Mouse (Mus musculus) heart, postnatal 10 days (tissue): Measurements from ENCODE around the gene Ypel5. TPM values are rescaled to one million over a fixed set of nuclear protein-coding genes. Genes with fewer than 3 reads are reported as not detected.
A peak's percentile ranks its signal among the peaks of the same experiment; 100 is the strongest.

Source experiments
- DNase-seq, 2 experiments: peaks; one replicate each; pipeline ENCODE4 v3.0.0; 2021
- intact Hi-C: fragments of 180-260 bp; cut with DNase I; formaldehyde crosslinking; loops from one replicate; pipeline ENCODE4 v1.15.1; 2025
- total RNA-seq, 2 experiments: library from RNA; stranded (reverse); gene quantifications; 2 replicates each; pipeline ENCODE4 v1.2.3; 2021

Gene Ypel5
- total RNA-seq, 2 experiments from 2014 or later = 38.4 to 46.2 TPM

GRCm38 (mm10) chr17:72837824-72838474 is 1.7 kb downstream of the Ypel5 start:
- DNase-seq = peak; percentile 21 to 30
- intact Hi-C loops = no loop called here

GRCm38 (mm10) chr17:72839000-72839399 is 2.7 kb downstream of the Ypel5 start:
- DNase-seq = no peak
- intact Hi-C loops = no loop called here

GRCm38 (mm10) chr17:72844393-72844792 is 8.1 kb downstream of the Ypel5 start:
- intact Hi-C loops = no loop called here
- DNase-seq = no peak

GRCm38 (mm10) chr17:72844949-72845490 is 8.8 kb downstream of the Ypel5 start:
- intact Hi-C loops = no loop called here
- no peak for DNase-seq

GRCm38 (mm10) chr17:72845521-72845920 is 9.3 kb downstream of the Ypel5 start:
- intact Hi-C loops = no loop called here
- no peak for DNase-seq

- DNase-seq = no peak
- intact Hi-C loops = loop anchor here (5.0 to 10.0 kb wide), 2 partner anchors 887 to 1030 kb away; no protein-coding TSS in a partner anchor
These were observed 19.0 kb downstream of the Ypel5 start for GRCm38 (mm10) chr17:72855298-72855697.

- intact Hi-C loops = loop anchor here (1.0 to 10.0 kb wide), 4 partner anchors 337 to 1027 kb away; no protein-coding TSS in a partner anchor
- peak; percentile 73 to 84 for DNase-seq
These were observed 21.7 kb downstream of the Ypel5 start for GRCm38 (mm10) chr17:72857677-72858633.

GRCm38 (mm10) chr17:72863226-72863625 is 27.0 kb downstream of the Ypel5 start:
- intact Hi-C loops = no loop called here
- DNase-seq = no peak

- DNase-seq = no peak
- intact Hi-C loops = no loop called here
These were observed 30.5 kb downstream of the Ypel5 start for GRCm38 (mm10) chr17:72866624-72867245.

- DNase-seq = no peak
- intact Hi-C loops = no loop called here
These were observed 31.9 kb downstream of the Ypel5 start for GRCm38 (mm10) chr17:72868181-72868580.

GRCm38 (mm10) chr17:72878979-72879378 is 42.7 kb downstream of the Ypel5 start:
- intact Hi-C loops = no loop called here

GRCm38 (mm10) chr17:72880156-72880555 is 43.9 kb downstream of the Ypel5 start:
- peak in 1 of 2 experiments; percentile 18 for DNase-seq
- intact Hi-C loops = no loop called here

More at GRCm38 (mm10) chr17:72878979-72879378, 42.7 kb downstream of the Ypel5 start:
- peak; percentile 22 to 48 for DNase-seq

GRCm38 (mm10) chr17:72881051-72881450 is 44.8 kb downstream of the Ypel5 start:
- peak in 1 of 2 experiments; percentile 17 for DNase-seq
- intact Hi-C loops = no loop called here

- intact Hi-C loops = no loop called here
- DNase-seq = no peak
These were observed 45.6 kb downstream of the Ypel5 start for GRCm38 (mm10) chr17:72881804-72882203.

GRCm38 (mm10) chr17:72889556-72890397 is 53.5 kb downstream of the Ypel5 start:
- DNase-seq = peak; percentile 78 to 84
- intact Hi-C loops = loop anchor here (2.0 to 5.0 kb wide), 3 partner anchors 23 to 407 kb away; no protein-coding TSS in a partner anchor

- no peak for DNase-seq
- intact Hi-C loops = loop anchor here (2.0 to 5.0 kb wide), 3 partner anchors 22 to 406 kb away; no protein-coding TSS in a partner anchor
These were observed 54.2 kb downstream of the Ypel5 start for GRCm38 (mm10) chr17:72890398-72890898.

GRCm38 (mm10) chr17:72891556-72891955 is 55.3 kb downstream of the Ypel5 start:
- intact Hi-C loops = loop anchor here (2.0 to 5.0 kb wide), 3 partner anchors 21 to 405 kb away; no protein-coding TSS in a partner anchor
- DNase-seq = no peak

- intact Hi-C loops = no loop called here
These were observed 59.3 kb downstream of the Ypel5 start for GRCm38 (mm10) chr17:72895506-72895905.

GRCm38 (mm10) chr17:72897076-72897475 is 60.8 kb downstream of the Ypel5 start:
- intact Hi-C loops = no loop called here

More at GRCm38 (mm10) chr17:72895506-72895905, 59.3 kb downstream of the Ypel5 start:
- no peak for DNase-seq

More at GRCm38 (mm10) chr17:72897076-72897475, 60.8 kb downstream of the Ypel5 start:
- DNase-seq = no peak
